Mouse (Mus musculus) brain, adult 2 months (tissue): ENCODE measurements around the gene Slc25a38.

Experiments
- DNase-seq: peaks from one replicate; pipeline ENCODE4 v3.0.0; 2011; ENCODE audit warnings: low read depth, low spot score

The Slc25a38 gene

GRCm38 (mm10) chr9:120140652-120141051 lies 30.5 kb downstream of the Slc25a38 start:
- peak; percentile 88 for DNase-seq

- DNase-seq = peak; percentile 89
Observed at GRCm38 (mm10) chr9:120144474-120144873, 34.3 kb downstream of the Slc25a38 start.

- DNase-seq = peak; percentile 87
Observed at GRCm38 (mm10) chr9:120149222-120149828, 39.2 kb downstream of the Slc25a38 start, which contains the start of gene Mobp. Mobp (plus strand) TSS chr9:120149707.

- DNase-seq = no peak
Observed at GRCm38 (mm10) chr9:120151152-120151551, 41.0 kb downstream of the Slc25a38 start.

GRCm38 (mm10) chr9:120151906-120152399 lies 41.8 kb downstream of the Slc25a38 start:
- DNase-seq = no peak

- no peak for DNase-seq
Observed at GRCm38 (mm10) chr9:120158047-120158446, 47.9 kb downstream of the Slc25a38 start.

GRCm38 (mm10) chr9:120163862-120164261 lies 53.7 kb downstream of the Slc25a38 start:
- DNase-seq = peak; percentile 38

GRCm38 (mm10) chr9:120167826-120168225 lies 57.7 kb downstream of the Slc25a38 start:
- DNase-seq = no peak

GRCm38 (mm10) chr9:120171295-120171694 lies 61.1 kb downstream of the Slc25a38 start:
- peak; percentile 70 for DNase-seq
